Mouse (Mus musculus): ENCODE data around the gene Dusp8.

DNA sequence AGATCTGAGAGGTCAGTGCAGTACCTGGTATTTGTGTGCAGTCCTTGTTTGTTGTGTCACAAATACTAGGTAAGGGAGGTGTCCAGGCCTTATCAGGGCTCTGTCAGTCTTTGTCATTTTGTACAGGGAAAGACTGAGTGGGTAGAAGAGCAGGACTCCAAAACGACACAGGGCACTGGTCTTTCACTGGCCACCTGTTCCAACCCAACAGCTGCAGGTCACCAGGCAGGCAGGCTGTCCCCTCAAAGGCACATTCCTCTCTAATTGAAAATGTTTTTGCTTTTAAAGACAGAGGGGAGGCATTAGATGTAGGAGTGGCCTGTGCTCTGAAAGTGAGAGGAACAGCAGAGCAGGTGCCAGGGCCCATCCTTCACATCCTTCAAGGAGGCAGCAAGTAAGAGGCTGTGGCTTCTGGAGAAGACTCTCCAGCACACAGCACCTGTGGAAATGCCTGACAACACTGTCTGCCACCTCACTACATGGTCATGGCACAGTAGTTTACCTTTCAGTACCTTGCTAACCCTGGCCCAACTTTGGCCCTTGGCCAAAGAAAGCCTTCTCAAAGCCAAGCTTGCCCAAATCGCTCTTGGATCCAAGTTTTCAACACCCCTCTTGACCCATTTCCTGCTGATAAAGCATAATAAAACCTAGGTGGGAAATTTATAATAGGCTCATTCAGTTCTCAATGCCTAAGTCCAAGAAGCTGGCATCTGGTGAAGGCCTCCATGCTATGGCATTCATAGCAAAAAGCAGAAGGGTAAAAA is 60.4 kb downstream of the Dusp8 start:
- no peak for TF ChIP-seq CTCF (IDR thresholded peaks at IDR 0.05; ENCODE audit: insufficient read depth, low read length)
- no peak for TF ChIP-seq POLR2A (IDR thresholded peaks at IDR 0.05; ENCODE audit: borderline replicate concordance, extremely low read depth, low read depth, low read length)
